Mouse (Mus musculus): ENCODE measurements at regions not wholly inside any gene's neighbourhood (a gene's known extent, or its start where the extent isn't known, plus 50 kb on each side); places are given as distances from the start of the nearest gene placed in this dataset.

GRCm38 (mm10) chr7:70516741-70517140, 150.2 kb upstream of the Nr2f2 start:
- TF ChIP-seq POLR2A (IDR thresholded peaks at IDR 0.05; ENCODE audit: low read depth, low read length) (no peak), CTCF (conservative IDR thresholded peaks at IDR 0.05; ENCODE audit: insufficient read depth, insufficient read length, low read depth, low read length) (no peak)
- no peak for DNase-seq
- no peak overlapping the region for H3K4me3 ChIP-seq (ENCODE audit: insufficient read depth, low read depth, low read length)
- peaks cover 20% of the 10 kb centered on the region; the same call in 1 of the 2 replicates for H3K4me1 ChIP-seq (ENCODE audit: control insufficient read depth, insufficient read depth, low read length)
- H3K36me3 ChIP-seq (ENCODE audit: control insufficient read depth, insufficient read depth, low read length), result no peaks in the 10 kb centered on the region
- 67% methylated on average over 3 of the region's 3 CpGs for WGBS
- no peaks in the 10 kb centered on the region for H3K27me3 ChIP-seq (replicated peaks; ENCODE audit: control insufficient read depth, insufficient read depth, low read length)
- H3K27ac ChIP-seq (ENCODE audit: insufficient read depth, low read depth, low read length), result no peak overlapping the region

GRCm38 (mm10) chr7:70515341-70515851, 148.9 kb upstream of the Nr2f2 start:
- peak; percentile 51 for DNase-seq
- H3K36me3 ChIP-seq (ENCODE audit: control insufficient read depth, insufficient read depth, low read length), result no peaks in the 10 kb centered on the region
- no peaks in the 10 kb centered on the region for H3K27me3 ChIP-seq (replicated peaks; ENCODE audit: control insufficient read depth, insufficient read depth, low read length)
- 25% methylated on average over 8 of the region's 8 CpGs for WGBS
- H3K4me1 ChIP-seq (ENCODE audit: control insufficient read depth, insufficient read depth, low read length), result peaks cover 20% of the 10 kb centered on the region; the same call in 1 of the 2 replicates
- H3K4me3 ChIP-seq (ENCODE audit: insufficient read depth, low read depth, low read length), result no peak overlapping the region
- peak overlapping the region; percentile 93 for H3K27ac ChIP-seq (ENCODE audit: insufficient read depth, low read depth, low read length)
- no peak for TF ChIP-seq CTCF (conservative IDR thresholded peaks at IDR 0.05; ENCODE audit: insufficient read depth, insufficient read length, low read depth, low read length)
- no peak for TF ChIP-seq POLR2A (IDR thresholded peaks at IDR 0.05; ENCODE audit: low read depth, low read length)

DNA sequence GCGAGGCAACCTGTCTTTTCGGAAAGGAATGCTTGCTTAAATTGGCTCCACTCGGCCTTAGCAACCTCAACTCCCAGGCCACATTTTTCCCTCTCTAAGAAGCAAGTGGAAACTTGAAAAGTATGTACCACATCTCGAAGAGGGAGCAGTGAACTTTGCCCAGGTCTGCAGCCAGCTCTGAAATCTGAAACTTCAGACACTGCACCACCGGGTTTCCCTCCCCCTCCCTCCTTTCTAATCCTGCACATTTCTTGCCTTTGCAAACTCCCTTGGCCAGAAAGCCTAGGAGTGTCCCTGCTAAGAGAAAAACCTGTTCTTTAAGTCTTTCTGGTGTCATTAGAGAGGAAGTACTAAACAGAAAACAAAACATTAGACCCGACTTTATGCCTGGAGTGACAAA, 148.1 kb upstream of the Nr2f2 start:
- H3K4me1 ChIP-seq (ENCODE audit: control insufficient read depth, insufficient read depth, low read length), result peaks cover 20% of the 10 kb centered on the region; the same call in 1 of the 2 replicates
- peak; percentile 88 for DNase-seq
- H3K27me3 ChIP-seq (replicated peaks; ENCODE audit: control insufficient read depth, insufficient read depth, low read length), result no peaks in the 10 kb centered on the region
- no peak overlapping the region for H3K4me3 ChIP-seq (ENCODE audit: insufficient read depth, low read depth, low read length)
- TF ChIP-seq POLR2A (IDR thresholded peaks at IDR 0.05; ENCODE audit: low read depth, low read length), result no peak
- TF ChIP-seq CTCF (conservative IDR thresholded peaks at IDR 0.05; ENCODE audit: insufficient read depth, insufficient read length, low read depth, low read length), result no peak
- peak overlapping the region; percentile 93 for H3K27ac ChIP-seq (ENCODE audit: insufficient read depth, low read depth, low read length)
- no peaks in the 10 kb centered on the region for H3K36me3 ChIP-seq (ENCODE audit: control insufficient read depth, insufficient read depth, low read length)
- WGBS, result 18% methylated on average over 6 of the region's 6 CpGs

- Histone ChIP-seq H3K27ac (ENCODE audit: insufficient read depth, low read depth, low read length) (0 out of 2 replicates have a peak overlapping the region, but pooled peaks have one; percentile 56), H3K36me3 (ENCODE audit: control insufficient read depth, insufficient read depth, low read length) (no peaks in the 10 kb centered on the region), H3K4me3 (ENCODE audit: insufficient read depth, low read depth, low read length) (no peak overlapping the region), H3K4me1 (ENCODE audit: control insufficient read depth, insufficient read depth, low read length) (peaks cover 20% of the 10 kb centered on the region; the same call in 1 of the 2 replicates), H3K27me3 (replicated peaks; ENCODE audit: control insufficient read depth, insufficient read depth, low read length) (no peaks in the 10 kb centered on the region)
- peak; percentile 67 for DNase-seq
- TF ChIP-seq CTCF (conservative IDR thresholded peaks at IDR 0.05; ENCODE audit: insufficient read depth, insufficient read length, low read depth, low read length) (no peak), POLR2A (IDR thresholded peaks at IDR 0.05; ENCODE audit: low read depth, low read length) (no peak)
- WGBS, result 45% methylated on average over 6 of the region's 6 CpGs
Measured at GRCm38 (mm10) chr7:70512354-70512753, 145.8 kb upstream of the Nr2f2 start.

DNA sequence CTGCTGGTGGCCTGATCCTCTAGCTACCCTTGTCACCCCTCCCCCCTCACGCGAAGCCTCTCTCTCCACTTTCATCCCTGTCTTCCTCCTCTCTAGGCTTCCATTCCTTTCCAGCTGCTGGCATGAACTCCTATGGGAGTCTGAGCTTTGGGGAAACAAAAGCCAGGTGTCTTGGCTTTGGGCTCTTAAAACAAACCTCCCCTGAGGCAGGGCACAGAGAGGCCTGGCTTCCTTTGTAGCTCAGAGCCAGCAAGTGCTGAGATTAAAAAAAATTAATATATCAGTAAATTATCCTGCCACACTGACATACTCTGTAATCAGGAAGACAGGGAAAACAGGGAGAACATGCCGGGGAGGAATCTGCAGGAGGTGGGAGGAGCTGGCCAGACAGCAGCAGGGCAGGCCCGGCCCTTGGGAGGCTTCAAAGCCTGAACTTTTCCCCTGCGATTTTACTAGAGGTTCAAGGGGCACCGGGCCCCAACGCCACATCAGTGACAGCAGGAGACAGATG, 139.2 kb upstream of the Nr2f2 start:
- peaks cover 15% of the 10 kb centered on the region for H3K4me1 ChIP-seq (ENCODE audit: control insufficient read depth, insufficient read depth, low read length)
- H3K27ac ChIP-seq (ENCODE audit: insufficient read depth, low read depth, low read length), result peak overlapping the region; percentile 65
- H3K4me3 ChIP-seq (ENCODE audit: insufficient read depth, low read depth, low read length), result no peak overlapping the region
- DNase-seq, result peak; percentile 92
- no peaks in the 10 kb centered on the region for H3K27me3 ChIP-seq (replicated peaks; ENCODE audit: control insufficient read depth, insufficient read depth, low read length)
- TF ChIP-seq POLR2A (IDR thresholded peaks at IDR 0.05; ENCODE audit: low read depth, low read length) (no peak), CTCF (conservative IDR thresholded peaks at IDR 0.05; ENCODE audit: insufficient read depth, insufficient read length, low read depth, low read length) (no peak)
- WGBS, result 26% methylated on average over 7 of the region's 7 CpGs
- no peaks in the 10 kb centered on the region for H3K36me3 ChIP-seq (ENCODE audit: control insufficient read depth, insufficient read depth, low read length)

GRCm38 (mm10) chr7:70501821-70502220, 135.3 kb upstream of the Nr2f2 start:
- DNase-seq, result peak; percentile 89
- Histone ChIP-seq H3K4me1 (ENCODE audit: control insufficient read depth, insufficient read depth, low read length) (peaks cover 15% of the 10 kb centered on the region), H3K27me3 (replicated peaks; ENCODE audit: control insufficient read depth, insufficient read depth, low read length) (no peaks in the 10 kb centered on the region), H3K4me3 (ENCODE audit: insufficient read depth, low read depth, low read length) (no peak overlapping the region), H3K36me3 (ENCODE audit: control insufficient read depth, insufficient read depth, low read length) (no peaks in the 10 kb centered on the region), H3K27ac (ENCODE audit: insufficient read depth, low read depth, low read length) (no peak overlapping the region)
- no peak for TF ChIP-seq POLR2A (IDR thresholded peaks at IDR 0.05; ENCODE audit: low read depth, low read length)
- TF ChIP-seq CTCF (conservative IDR thresholded peaks at IDR 0.05; ENCODE audit: insufficient read depth, insufficient read length, low read depth, low read length), result no peak
- 34% methylated on average over 4 of the region's 4 CpGs for WGBS

GRCm38 (mm10) chr7:70496541-70497154, 130.1 kb upstream of the Nr2f2 start:
- H3K4me3 ChIP-seq (ENCODE audit: insufficient read depth, low read depth, low read length), result no peak overlapping the region
- H3K36me3 ChIP-seq (ENCODE audit: control insufficient read depth, insufficient read depth, low read length), result no peaks in the 10 kb centered on the region
- DNase-seq, result no peak
- TF ChIP-seq POLR2A (IDR thresholded peaks at IDR 0.05; ENCODE audit: low read depth, low read length), result no peak
- H3K27ac ChIP-seq (ENCODE audit: insufficient read depth, low read depth, low read length), result no peak overlapping the region
- H3K4me1 ChIP-seq (ENCODE audit: control insufficient read depth, insufficient read depth, low read length), result no peaks in the 10 kb centered on the region
- no peaks in the 10 kb centered on the region for H3K27me3 ChIP-seq (replicated peaks; ENCODE audit: control insufficient read depth, insufficient read depth, low read length)
- WGBS, result 70% methylated on average over 8 of the region's 8 CpGs

Measured in kidney, adult 2 months (tissue).